Mouse (Mus musculus) kidney, adult 2 months (tissue): Measurements from ENCODE around the gene Rbm5.

Source experiments
- CTCF ChIP-seq: fragments of 200-500 bp; conservative IDR thresholded peaks from 2 replicates; pipeline ENCODE4 v1.5.1; 2011; ENCODE audit warnings: low read depth, mild to moderate bottlenecking, control low read depth, low read length, moderate library complexity, mixed read lengths; ENCODE audit not compliant: insufficient read depth, insufficient read length
- POLR2A ChIP-seq: fragments of 200-500 bp; IDR thresholded peaks from one replicate; pipeline ENCODE4 v1.6.1; 2011; ENCODE audit warnings: low read depth, low read length, control low read depth

GRCm38 (mm10) chr9:107769445-107770000 lies 1.3 kb downstream of the Rbm5 start:
- TF ChIP-seq POLR2A (no peak), CTCF (no peak)
